Mouse (Mus musculus) cerebellum, adult 2 months (tissue): Measurements from ENCODE around the gene Fam71f1.

Experiments used
- CTCF ChIP-seq: fragments of 200-500 bp; IDR thresholded peaks from 2 replicates; pipeline ENCODE4 v1.5.1; 2011; ENCODE audit warnings: low read depth, mild to moderate bottlenecking, control low read depth, low read length, moderate library complexity, borderline replicate concordance; ENCODE audit not compliant: insufficient read depth
- POLR2A ChIP-seq: fragments of 200-500 bp; IDR thresholded peaks from 2 replicates; pipeline ENCODE4 v1.6.1; 2011; ENCODE audit warnings: low read length, control low read depth, borderline replicate concordance; ENCODE audit not compliant: insufficient read depth

- TF ChIP-seq CTCF, result peak; percentile 42; the same call in 1 of the 2 replicates
- no peak for TF ChIP-seq POLR2A
These were observed 40.2 kb upstream of the Fam71f1 start for GRCm38 (mm10) chr6:29278513-29279267.
